Mouse (Mus musculus) cerebellum, adult 2 months (tissue): Measurements from ENCODE around the gene Khk. TPM values are rescaled to one million over a fixed set of nuclear protein-coding genes. Genes with fewer than 3 reads are reported as not detected.
A peak's percentile ranks its signal among the peaks of the same experiment; 100 is the strongest.

Experiments used
- DNase-seq, 2 experiments: peaks; one replicate each; pipeline ENCODE4 v3.0.0; 2021
- H3K27ac ChIP-seq: fragments of 200-500 bp; 2 replicates; pipeline ENCODE4 v1.5.1; 2012; ENCODE audit warnings: low read length, control low read depth, inconsistent platforms; ENCODE audit not compliant: insufficient read depth
- H3K27me3 ChIP-seq: fragments of 200-500 bp; 2 replicates; pipeline ENCODE4 v1.6.1; 2012; ENCODE audit warnings: inconsistent platforms, mild to moderate bottlenecking, low read length, moderate library complexity; ENCODE audit not compliant: control insufficient read depth, insufficient read depth
- H3K4me1 ChIP-seq: fragments of 200-500 bp; 2 replicates; pipeline ENCODE4 v1.6.1; 2011; ENCODE audit warnings: low read length; ENCODE audit not compliant: control insufficient read depth, insufficient read depth
- H3K4me3 ChIP-seq: fragments of 200-500 bp; replicated peaks from 2 replicates; pipeline ENCODE3; 2011; ENCODE audit warnings: mild to moderate bottlenecking, low read depth, low read length, control low read depth; ENCODE audit not compliant: insufficient read depth
- CTCF ChIP-seq: fragments of 200-500 bp; IDR thresholded peaks from 2 replicates; pipeline ENCODE4 v1.5.1; 2011; ENCODE audit warnings: low read depth, mild to moderate bottlenecking, control low read depth, low read length, moderate library complexity, borderline replicate concordance; ENCODE audit not compliant: insufficient read depth
- POLR2A ChIP-seq: fragments of 200-500 bp; IDR thresholded peaks from 2 replicates; pipeline ENCODE4 v1.6.1; 2011; ENCODE audit warnings: low read length, control low read depth, borderline replicate concordance; ENCODE audit not compliant: insufficient read depth
- WGBS: fragments of 180-500 bp; shearing (Covaris S2); methylation state at CpG from one replicate; pipeline ENCODE4 v1.1.7; 2018; 5-methylcytosine and 5-hydroxymethylcytosine counted together
- polyA plus RNA-seq: library from polyadenylated mRNA; depleted of rRNA; stranded (reverse); fragments of >200 nt; gene quantifications from 2 replicates; pipeline ENCODE4 v1.2.3, GENCODE M21; 2012

Khk gene
- polyA plus RNA-seq, 1 experiment = 34.1 TPM

GRCm38 (mm10) chr5:30919831-30920614, 1.2 kb upstream of the Khk start:
- no peak overlapping the region for H3K27ac ChIP-seq
- no peaks in the 10 kb centered on the region for H3K4me1 ChIP-seq
- no peak for TF ChIP-seq POLR2A
- TF ChIP-seq CTCF = no peak
- no peak for DNase-seq
- 71% methylated on average over 11 of the region's 11 CpGs for WGBS
- H3K4me3 ChIP-seq = no peak overlapping the region
- H3K27me3 ChIP-seq = no peaks in the 10 kb centered on the region

GRCm38 (mm10) chr5:30920621-30921020, 610 bp upstream of the Khk start:
- Histone ChIP-seq H3K27ac (no peak overlapping the region), H3K27me3 (no peaks in the 10 kb centered on the region), H3K4me1 (no peaks in the 10 kb centered on the region), H3K4me3 (peak overlapping the region; percentile 4)
- DNase-seq = peak in 1 of 2 experiments; percentile 47
- no peak for TF ChIP-seq CTCF
- WGBS = 65% methylated on average over 19 of the region's 19 CpGs

GRCm38 (mm10) chr5:30922581-30923041, 1.4 kb downstream of the Khk start:
- Histone ChIP-seq H3K4me1 (no peaks in the 10 kb centered on the region), H3K27me3 (no peaks in the 10 kb centered on the region), H3K27ac (no peak overlapping the region), H3K4me3 (peak overlapping the region; percentile 8)
- TF ChIP-seq CTCF (no peak), POLR2A (no peak)
- no peak for DNase-seq
- 75% methylated on average over 10 of the region's 10 CpGs for WGBS

- no peak overlapping the region for H3K27ac ChIP-seq
- WGBS = 83% methylated on average over 6 of the region's 6 CpGs
Measured at GRCm38 (mm10) chr5:30923119-30923518, 1.9 kb downstream of the Khk start.

GRCm38 (mm10) chr5:30924614-30925013, 3.4 kb downstream of the Khk start:
- Histone ChIP-seq H3K4me1 (no peaks in the 10 kb centered on the region), H3K4me3 (no peak overlapping the region), H3K27ac (no peak overlapping the region), H3K27me3 (no peaks in the 10 kb centered on the region)
- TF ChIP-seq CTCF = no peak
- no peak for TF ChIP-seq POLR2A
- no peak for DNase-seq
- WGBS = 67% methylated on average over 8 of the region's 8 CpGs

More at GRCm38 (mm10) chr5:30923119-30923518, 1.9 kb downstream of the Khk start:
- H3K27me3 ChIP-seq = no peaks in the 10 kb centered on the region
- DNase-seq = no peak
- no peak for TF ChIP-seq POLR2A
- no peak for TF ChIP-seq CTCF
- H3K4me3 ChIP-seq = no peak overlapping the region
- H3K4me1 ChIP-seq = no peaks in the 10 kb centered on the region

GRCm38 (mm10) chr5:30925217-30925616, 4.0 kb downstream of the Khk start:
- TF ChIP-seq CTCF = no peak
- WGBS = 86% methylated on average over 5 of the region's 5 CpGs
- no peak for DNase-seq
- no peaks in the 10 kb centered on the region for H3K27me3 ChIP-seq
- no peak overlapping the region for H3K27ac ChIP-seq
- H3K4me1 ChIP-seq = 0 out of 2 replicates have a peak, but pooled peaks cover under 1% of the 10 kb centered on the region
- H3K4me3 ChIP-seq = no peak overlapping the region

- whole genome bisulfite sequencing = 61% methylated on average over 2 of the region's 2 CpGs
- no peak for TF ChIP-seq CTCF
- TF ChIP-seq POLR2A = no peak
Measured at GRCm38 (mm10) chr5:30926073-30926472, 4.8 kb downstream of the Khk start.

GRCm38 (mm10) chr5:30927945-30928529, 6.8 kb downstream of the Khk start:
- no peak overlapping the region for H3K27ac ChIP-seq
- no peak for TF ChIP-seq CTCF
- TF ChIP-seq POLR2A = no peak
- 39% methylated on average over 7 of the region's 7 CpGs for WGBS
- 0 out of 2 replicates have a peak, but pooled peaks cover 3% of the 10 kb centered on the region for H3K4me1 ChIP-seq
- no peaks in the 10 kb centered on the region for H3K27me3 ChIP-seq
- H3K4me3 ChIP-seq = no peak overlapping the region
- peak; percentile 38 to 57 for DNase-seq

More at GRCm38 (mm10) chr5:30926073-30926472, 4.8 kb downstream of the Khk start:
- no peak overlapping the region for H3K4me3 ChIP-seq
- H3K4me1 ChIP-seq = 0 out of 2 replicates have a peak, but pooled peaks cover 3% of the 10 kb centered on the region
- DNase-seq = no peak
- no peak overlapping the region for H3K27ac ChIP-seq
- no peaks in the 10 kb centered on the region for H3K27me3 ChIP-seq
